Mouse (Mus musculus) midbrain, embryonic 10.5 days (tissue): ENCODE data around the gene Ece2. TPM values are rescaled to one million over a fixed set of nuclear protein-coding genes. Genes with fewer than 3 reads are reported as not detected.
"Not testable (repeated sequence)": the region's sequence is repeated elsewhere in the genome, so short reads cannot be mapped to it uniquely, and the experiment has no call there.

Experiments used
- DNase-seq: peaks from one replicate; pipeline ENCODE4 v3.0.0-alpha.2; 2017; ENCODE audit warnings: low spot score
- H3K27ac ChIP-seq: fragments of 300-500 bp; sonication (generic); replicated peaks from 2 replicates; pipeline ENCODE4 v1.5.1; 2016; ENCODE audit warnings: mild to moderate bottlenecking
- H3K27me3 ChIP-seq: fragments of 300-500 bp; sonication (generic); 2 replicates; pipeline ENCODE4 v1.6.1; 2016; ENCODE audit warnings: low read depth, mild to moderate bottlenecking; ENCODE audit not compliant: poor library complexity, severe bottlenecking
- H3K36me3 ChIP-seq: fragments of 300-500 bp; sonication (generic); 2 replicates; pipeline ENCODE4 v1.6.1; 2016; ENCODE audit warnings: mild to moderate bottlenecking, moderate library complexity
- H3K4me1 ChIP-seq: fragments of 300-500 bp; sonication (generic); 2 replicates; pipeline ENCODE4 v1.6.1; 2016
- H3K4me3 ChIP-seq: fragments of 300-500 bp; sonication (generic); 2 replicates; pipeline ENCODE4 v1.5.1; 2016; ENCODE audit warnings: mild to moderate bottlenecking, moderate library complexity
- H3K9me3 ChIP-seq: fragments of 300-500 bp; sonication (generic); replicated peaks from 2 replicates; pipeline ENCODE4 v1.6.1; 2016; ENCODE audit warnings: mild to moderate bottlenecking
- WGBS: fragments of 180-500 bp; shearing (Covaris S2); methylation state at CpG from one replicate; pipeline ENCODE4 v1.1.7; 2016; 5-methylcytosine and 5-hydroxymethylcytosine counted together
- polyA plus RNA-seq: library from polyadenylated mRNA; unstranded; fragments of >200 nt; fragmentation: Nextera tagmentation; extraction: Ambion mirVana; gene quantifications from 2 replicates; pipeline ENCODE4 v1.2.1, GENCODE M21; 2016

Gene Ece2
- polyA plus RNA-seq, 1 experiment from 2014 or later = 5.0 TPM

DNA sequence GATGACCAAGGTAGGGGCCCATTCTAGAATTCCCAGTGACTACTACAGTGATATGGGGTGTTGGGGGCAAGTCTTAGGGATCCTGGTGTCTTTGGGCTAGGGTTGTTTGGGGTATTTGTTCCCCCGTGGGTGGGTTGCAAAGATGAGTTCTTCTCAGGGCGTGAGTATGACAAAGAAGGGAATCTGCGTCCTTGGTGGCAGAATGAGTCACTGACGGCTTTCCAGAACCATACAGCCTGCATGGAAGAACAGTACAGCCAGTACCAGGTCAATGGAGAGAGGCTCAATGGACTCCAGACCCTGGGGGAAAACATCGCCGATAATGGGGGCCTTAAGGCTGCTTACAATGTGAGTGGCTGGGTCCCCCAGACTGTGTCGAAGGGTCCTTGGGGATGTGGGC lies 14.3 kb downstream of the Ece2 start:
- Histone ChIP-seq H3K4me3 (no peak overlapping the region), H3K4me1 (0 out of 2 replicates have a peak, but pooled peaks cover 3% of the 10 kb centered on the region), H3K27me3 (no peaks in the 10 kb centered on the region), H3K9me3 (no peaks in the 10 kb centered on the region), H3K27ac (no peak overlapping the region), H3K36me3 (no peaks in the 10 kb centered on the region)
- no peak for DNase-seq
- 90% methylated on average over 7 of the region's 7 CpGs for WGBS

DNA sequence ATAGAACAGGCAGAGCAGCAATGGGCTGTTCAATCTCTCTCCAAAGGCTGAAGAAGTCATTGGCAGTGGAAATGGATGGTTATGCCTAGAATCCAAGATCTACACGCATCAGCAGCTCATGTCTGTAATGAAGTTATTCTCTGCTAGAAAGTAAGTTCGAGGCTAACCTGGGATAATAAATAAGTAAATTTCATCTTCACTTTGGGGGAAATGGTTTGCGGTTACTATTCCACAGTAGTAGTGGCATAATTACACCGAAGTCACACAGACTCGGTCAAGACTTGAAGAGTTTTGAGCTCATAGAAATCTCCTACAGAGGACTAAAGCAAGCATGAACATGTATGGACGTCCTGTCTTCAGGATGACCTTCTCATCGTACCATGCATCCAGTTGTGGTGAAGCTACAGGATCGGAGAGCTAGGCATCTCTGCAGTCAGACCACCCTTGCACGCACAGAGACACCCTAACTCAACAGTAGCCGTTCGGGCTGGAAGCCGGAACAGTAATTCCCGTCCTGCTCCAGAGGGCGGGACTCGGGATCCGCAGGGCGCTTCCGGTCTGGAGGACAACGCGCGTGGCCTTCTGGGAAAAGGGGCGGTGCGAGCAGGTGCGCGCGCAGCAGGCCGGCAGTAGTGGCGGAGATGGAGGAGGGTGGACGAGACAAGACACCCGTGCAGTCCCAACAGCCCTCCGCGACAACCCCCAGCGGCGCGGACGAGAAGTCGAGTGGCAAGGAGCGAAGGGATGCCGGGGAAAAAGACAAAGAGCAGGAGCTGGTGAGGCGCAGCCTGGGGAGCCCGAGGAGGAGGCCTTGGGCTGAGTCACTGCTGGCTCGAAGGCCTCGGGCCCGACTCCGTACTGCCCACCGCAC lies 21.7 kb downstream of the Ece2 start, which contains the start of gene Psmd2:
Gene Psmd2 (plus strand): TSS at position 577 of the 871 bp plus-strand sequence.
- Histone ChIP-seq H3K4me3 (peak within 1 kb of the TSS; percentile 95), H3K27me3 (no peaks in the 10 kb centered on the region), H3K9me3 (no peaks in the 10 kb centered on the region), H3K27ac (peak within 1 kb of the TSS; percentile 90), H3K36me3 (peaks cover 32% of the 10 kb centered on the region), H3K4me1 (peaks cover 17% of the 10 kb centered on the region)
- DNase-seq = peak; percentile 96
- 2% methylated on average over 46 of the region's 46 CpGs for WGBS

DNA sequence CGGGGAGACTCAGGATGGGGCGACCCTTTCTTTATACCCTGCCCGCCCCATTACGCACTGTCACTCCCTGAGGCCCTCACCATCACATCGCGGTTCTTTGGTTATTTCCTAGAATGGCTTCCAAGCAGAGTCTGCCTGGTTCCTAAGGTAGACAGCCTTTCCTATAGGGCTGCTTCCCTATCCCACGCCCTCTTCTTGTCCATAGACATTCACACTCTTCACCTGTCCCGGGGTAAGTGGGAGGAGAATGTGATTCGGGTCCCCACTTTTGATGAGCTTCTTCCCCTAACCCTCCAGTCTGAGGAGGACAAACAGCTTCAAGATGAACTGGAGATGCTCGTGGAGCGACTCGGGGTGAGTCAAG lies 22.3 kb downstream of the Ece2 start:
- no peaks in the 10 kb centered on the region for H3K27me3 ChIP-seq
- 10% methylated on average over 12 of the region's 12 CpGs for WGBS
- peaks cover 17% of the 10 kb centered on the region for H3K4me1 ChIP-seq
- peak overlapping the region; percentile 95 for H3K4me3 ChIP-seq
- peak overlapping the region; percentile 90 for H3K27ac ChIP-seq
- H3K9me3 ChIP-seq = no peaks in the 10 kb centered on the region
- DNase-seq = no peak
- peaks cover 38% of the 10 kb centered on the region for H3K36me3 ChIP-seq

DNA sequence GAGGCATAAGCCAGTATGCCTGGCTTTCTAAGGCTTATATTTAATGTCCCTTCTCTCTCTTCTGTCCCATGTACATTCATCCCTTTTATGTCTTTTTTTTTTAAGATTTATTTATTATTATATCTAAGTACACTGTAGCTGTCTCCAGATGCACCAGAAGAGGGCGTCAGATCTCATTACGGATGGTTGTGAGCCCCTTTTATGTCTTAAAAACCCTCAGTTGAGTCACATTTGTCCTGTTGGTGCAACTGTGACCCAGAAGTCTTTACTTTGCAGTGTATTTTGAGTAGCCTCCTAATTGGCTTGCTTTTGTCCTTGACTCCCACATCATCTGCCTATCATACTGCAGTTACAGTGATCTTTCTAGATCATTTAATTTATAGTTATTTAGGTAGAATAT lies 23.7 kb downstream of the Ece2 start:
- Histone ChIP-seq H3K4me3 (0 out of 2 replicates have a peak overlapping the region, but pooled peaks have one; percentile 95), H3K27ac (no peak overlapping the region), H3K36me3 (peaks cover 52% of the 10 kb centered on the region), H3K4me1 (peaks cover 17% of the 10 kb centered on the region), H3K27me3 (no peaks in the 10 kb centered on the region), H3K9me3 (no peaks in the 10 kb centered on the region)
- no peak for DNase-seq
- WGBS = 66% methylated on average over 2 of the region's 2 CpGs

DNA sequence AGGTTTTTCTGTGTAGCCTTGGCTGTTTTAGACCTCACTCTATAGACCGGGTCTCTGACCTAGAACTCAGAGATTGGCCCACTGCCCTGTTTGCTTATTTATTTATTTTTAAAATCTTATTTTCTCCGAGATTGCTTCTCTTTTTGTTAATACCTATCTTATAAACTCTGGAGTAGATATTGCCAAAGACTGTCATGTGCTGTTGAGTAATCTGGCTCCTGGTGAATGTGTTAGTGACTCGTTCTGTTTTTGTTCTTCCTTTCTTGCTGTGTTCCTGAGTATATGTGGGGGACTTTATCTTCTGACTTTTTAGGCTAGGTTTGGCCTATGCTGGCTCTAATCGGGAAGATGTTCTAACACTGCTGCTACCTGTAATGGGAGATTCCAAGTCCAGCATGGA lies 28.0 kb downstream of the Ece2 start:
- peaks cover 6% of the 10 kb centered on the region for H3K4me1 ChIP-seq
- DNase-seq = no peak
- no peaks in the 10 kb centered on the region for H3K27me3 ChIP-seq
- H3K4me3 ChIP-seq = no peak overlapping the region
- no peak overlapping the region for H3K27ac ChIP-seq
- no peaks in the 10 kb centered on the region for H3K9me3 ChIP-seq
- H3K36me3 ChIP-seq = peaks cover 95% of the 10 kb centered on the region
- WGBS = 90% methylated on average over 4 of the region's 4 CpGs

DNA sequence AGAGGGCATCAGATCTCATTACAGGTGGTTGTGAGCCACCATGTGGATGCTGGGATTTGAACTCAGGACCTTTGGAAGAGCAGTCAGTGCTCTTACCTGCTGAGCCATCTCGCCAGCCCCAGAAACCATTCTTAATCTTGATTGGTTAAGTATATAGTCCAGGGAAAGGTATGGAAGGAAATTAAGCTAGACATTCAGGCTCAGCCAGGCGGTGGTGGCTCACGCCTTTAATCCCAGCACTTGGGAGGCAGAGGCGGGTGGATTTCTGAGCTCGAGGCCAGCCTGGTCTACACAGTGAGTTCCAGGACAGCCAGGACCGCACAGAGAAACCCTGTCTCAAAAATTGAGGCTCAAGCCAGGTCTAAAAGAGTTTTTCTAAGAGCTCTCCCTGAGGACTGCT lies 38.4 kb downstream of the Ece2 start, which contains the start of gene Eif4g1:
Gene Eif4g1 (plus strand): TSS at position 301 of the 400 bp plus-strand sequence.
- peaks cover 31% of the 10 kb centered on the region for H3K36me3 ChIP-seq
- H3K27me3 ChIP-seq, H3K4me1 ChIP-seq, H3K9me3 ChIP-seq, DNase-seq, H3K27ac ChIP-seq, H3K4me3 ChIP-seq: not testable (repeated sequence)
- WGBS = 87% methylated on average over 5 of the region's 6 CpGs

DNA sequence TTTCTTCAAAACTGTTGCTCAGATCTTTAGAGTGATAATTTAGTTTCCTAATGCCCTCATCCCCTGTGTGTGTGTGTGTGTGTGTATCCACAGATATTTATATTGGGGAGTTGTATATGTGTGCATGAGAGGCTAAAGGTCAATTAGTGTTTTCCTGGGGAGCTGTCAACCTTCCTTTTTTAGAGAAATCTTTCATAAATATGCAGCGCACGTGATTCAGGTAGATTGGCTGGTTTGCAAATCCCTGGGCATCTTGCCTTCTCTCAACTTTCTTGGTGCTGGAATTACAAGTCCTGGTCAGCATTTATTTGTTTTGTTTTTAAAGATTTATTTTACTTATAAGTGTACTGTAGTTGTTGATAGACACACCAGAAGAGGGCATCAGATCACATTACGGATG lies 40.7 kb downstream of the Ece2 start:
- Histone ChIP-seq H3K27me3 (no peaks in the 10 kb centered on the region), H3K4me3 (no peak overlapping the region), H3K4me1 (peaks cover 29% of the 10 kb centered on the region), H3K36me3 (peaks cover 23% of the 10 kb centered on the region), H3K27ac (no peak overlapping the region), H3K9me3 (no peaks in the 10 kb centered on the region)
- no peak for DNase-seq
- 93% methylated on average over 3 of the region's 3 CpGs for WGBS

DNA sequence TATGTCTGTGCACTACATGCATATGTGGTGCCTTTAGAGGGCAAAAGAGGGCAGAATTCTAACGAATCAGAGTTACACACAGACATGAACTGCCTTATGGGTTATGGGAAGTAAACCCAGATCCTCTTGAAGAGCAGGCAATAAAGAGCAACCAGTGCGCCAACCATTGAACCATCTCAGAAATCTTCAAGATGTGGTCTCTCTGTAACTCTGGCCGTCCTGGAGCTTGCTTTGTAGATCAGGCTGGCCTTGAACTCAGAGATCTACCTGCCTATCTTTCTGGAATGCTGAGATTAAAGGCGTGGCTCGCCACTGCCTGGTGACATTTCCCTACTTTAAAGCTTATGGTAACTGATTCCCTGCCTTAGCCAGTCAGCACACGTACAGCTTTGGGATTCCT lies 42.3 kb downstream of the Ece2 start:
- Histone ChIP-seq H3K27ac (peak overlapping the region; percentile 97; the same call in 1 of the 2 replicates), H3K4me3 (peak overlapping the region; percentile 99), H3K9me3 (no peaks in the 10 kb centered on the region), H3K27me3 (no peaks in the 10 kb centered on the region), H3K36me3 (peaks cover 31% of the 10 kb centered on the region), H3K4me1 (peaks cover 29% of the 10 kb centered on the region)
- WGBS = 29% methylated on average over 6 of the region's 6 CpGs
- DNase-seq = no peak

DNA sequence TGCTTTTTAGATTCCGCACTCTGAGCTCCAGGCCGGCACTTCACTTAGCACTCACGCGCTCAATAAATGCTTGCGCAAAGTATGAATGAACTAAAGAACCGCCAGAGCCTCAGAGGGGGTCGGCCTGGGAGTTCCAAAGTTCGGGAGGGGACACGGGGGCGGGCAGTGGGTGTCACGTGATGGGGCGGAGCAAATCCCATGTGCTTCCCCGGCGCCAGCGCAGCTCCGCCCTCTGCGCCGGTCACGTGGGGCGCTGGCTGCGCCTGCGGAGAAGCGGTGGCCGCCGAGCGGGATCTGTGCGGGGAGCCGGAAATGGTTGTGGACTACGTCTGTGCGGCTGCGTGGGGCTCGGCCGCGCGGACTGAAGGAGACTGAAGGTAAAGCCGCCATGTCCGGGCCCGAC lies 42.9 kb downstream of the Ece2 start:
- peaks cover 37% of the 10 kb centered on the region for H3K36me3 ChIP-seq
- peak overlapping the region; percentile 97 for H3K27ac ChIP-seq
- H3K27me3 ChIP-seq = no peaks in the 10 kb centered on the region
- peaks cover 29% of the 10 kb centered on the region for H3K4me1 ChIP-seq
- H3K9me3 ChIP-seq = no peaks in the 10 kb centered on the region
- peak; percentile 97 for DNase-seq
- under 1% methylated on average over 38 of the region's 38 CpGs for WGBS
- H3K4me3 ChIP-seq = peak overlapping the region; percentile 99

DNA sequence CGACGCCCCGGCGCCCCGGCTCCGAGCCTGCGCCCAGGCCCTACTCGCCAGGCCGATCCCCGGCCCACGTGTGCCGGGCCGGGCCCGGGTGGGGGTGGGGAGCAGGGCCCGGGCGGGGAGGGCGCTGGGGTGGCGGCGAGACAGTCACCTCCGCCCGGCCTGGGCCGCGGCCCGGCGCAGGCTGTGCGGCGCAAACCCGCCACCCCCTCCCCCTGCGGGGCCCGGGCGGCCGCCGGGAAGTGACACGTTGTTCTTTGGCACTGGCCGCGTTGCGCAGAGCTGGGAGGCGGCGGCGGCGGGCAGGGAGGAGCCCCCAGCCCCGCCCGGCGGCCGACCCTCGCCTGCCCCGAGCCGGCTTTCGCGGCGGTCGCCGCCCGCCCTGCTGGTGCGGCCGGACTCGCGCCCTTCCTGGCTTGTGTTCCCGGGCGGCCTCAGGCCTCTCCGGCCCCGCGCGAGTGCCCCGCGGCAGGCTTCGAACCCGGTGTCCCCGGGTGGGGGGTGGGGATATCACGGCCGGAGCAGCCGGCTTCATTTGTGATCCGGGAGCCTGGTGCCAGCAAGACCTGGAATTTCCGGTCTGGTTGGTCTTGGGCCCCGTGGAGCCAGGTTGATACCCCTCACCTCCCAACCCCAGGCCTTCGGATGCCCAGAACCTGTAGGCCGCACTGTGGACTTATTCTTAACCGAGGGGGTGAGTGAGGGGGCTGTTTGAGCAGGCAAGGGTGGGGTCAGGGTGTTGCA lies 43.5 kb downstream of the Ece2 start:
- peaks cover 43% of the 10 kb centered on the region for H3K36me3 ChIP-seq
- H3K9me3 ChIP-seq = no peaks in the 10 kb centered on the region
- H3K27ac ChIP-seq = peak overlapping the region; percentile 97
- H3K4me3 ChIP-seq = peak overlapping the region; percentile 99
- under 1% methylated on average over 65 of the region's 78 CpGs for WGBS
- H3K4me1 ChIP-seq = peaks cover 29% of the 10 kb centered on the region
- no peaks in the 10 kb centered on the region for H3K27me3 ChIP-seq
- DNase-seq = no peak

DNA sequence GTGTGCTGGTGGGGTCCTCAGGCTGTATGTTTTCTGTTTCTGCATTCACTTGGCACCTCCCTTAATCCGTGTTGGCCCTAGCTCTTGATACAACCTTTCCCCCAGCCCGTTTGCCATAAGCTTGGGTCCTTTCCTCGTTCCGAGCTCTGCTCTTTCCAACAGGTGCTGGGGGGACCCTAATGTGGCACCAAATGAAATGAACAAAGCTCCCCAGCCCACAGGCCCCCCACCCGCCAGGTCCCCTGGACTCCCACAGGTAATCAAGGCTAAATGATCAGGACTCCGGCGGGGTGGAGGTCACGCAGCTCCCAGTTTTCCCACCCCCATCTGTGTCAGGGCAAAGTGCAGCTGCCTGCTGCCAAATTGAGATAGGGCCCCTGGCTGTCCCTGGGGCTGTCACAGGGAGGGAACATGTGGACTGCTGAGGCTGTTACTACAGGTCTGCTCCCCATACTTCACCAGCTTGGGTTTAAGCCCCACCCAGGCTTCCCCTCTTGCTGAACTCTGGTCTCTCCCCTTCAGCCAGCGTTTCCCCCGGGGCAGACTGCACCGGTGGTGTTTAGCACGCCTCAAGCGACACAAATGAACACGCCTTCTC lies 44.2 kb downstream of the Ece2 start:
- no peaks in the 10 kb centered on the region for H3K27me3 ChIP-seq
- peak overlapping the region; percentile 99 for H3K4me3 ChIP-seq
- no peaks in the 10 kb centered on the region for H3K9me3 ChIP-seq
- H3K36me3 ChIP-seq = peaks cover 50% of the 10 kb centered on the region
- DNase-seq = peak; percentile 20
- WGBS = 26% methylated on average over 14 of the region's 14 CpGs
- peak overlapping the region; percentile 97 for H3K27ac ChIP-seq
- H3K4me1 ChIP-seq = peaks cover 29% of the 10 kb centered on the region

DNA sequence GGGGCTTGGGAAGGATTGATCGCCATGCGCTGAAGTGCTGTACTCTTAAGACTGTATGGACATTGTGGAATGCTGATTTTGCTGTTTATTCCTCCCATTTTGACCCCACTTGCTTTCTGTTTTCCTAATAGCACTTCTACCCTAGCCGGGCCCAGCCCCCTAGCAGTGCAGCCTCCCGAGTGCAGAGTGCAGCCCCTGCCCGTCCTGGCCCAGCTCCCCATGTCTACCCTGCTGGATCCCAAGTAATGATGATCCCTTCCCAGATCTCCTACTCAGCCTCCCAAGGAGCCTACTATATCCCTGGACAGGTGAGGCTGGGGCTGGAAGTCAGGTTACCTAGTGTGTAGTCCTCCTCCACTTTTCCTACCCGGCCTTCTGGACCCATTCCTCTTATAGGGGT lies 45.6 kb downstream of the Ece2 start:
- Histone ChIP-seq H3K9me3 (no peaks in the 10 kb centered on the region), H3K4me3 (peak overlapping the region; percentile 99)

More for the DNA sequence above, 45.6 kb downstream of the Ece2 start:
- H3K27ac ChIP-seq = no peak overlapping the region
- DNase-seq = no peak
- H3K27me3 ChIP-seq = no peaks in the 10 kb centered on the region
- whole genome bisulfite sequencing = 93% methylated on average over 6 of the region's 6 CpGs
- peaks cover 29% of the 10 kb centered on the region for H3K4me1 ChIP-seq
- H3K36me3 ChIP-seq = peaks cover 64% of the 10 kb centered on the region
